Mouse (Mus musculus) kidney, embryonic 15.5 days (tissue): ENCODE measurements around the gene Eif4ebp2. TPM values are rescaled to one million over a fixed set of nuclear protein-coding genes. Genes with fewer than 3 reads are reported as not detected.

Source experiments
- ATAC-seq: fragments of 200-750 bp; cut with Nextera tagmentation; replicated peaks from 2 replicates; pipeline ENCODE4 v1.8.0; 2017; ENCODE audit warnings: moderate TSS enrichment; ENCODE audit not compliant: low FRiP score
- H3K27ac ChIP-seq: fragments of 300-500 bp; sonication (generic); 2 replicates; pipeline ENCODE4 v1.5.1; 2015; ENCODE audit warnings: mild to moderate bottlenecking, inconsistent platforms
- H3K27me3 ChIP-seq: fragments of 300-500 bp; sonication (generic); 2 replicates; pipeline ENCODE4 v1.6.1; 2015; ENCODE audit warnings: inconsistent platforms
- H3K36me3 ChIP-seq: fragments of 300-500 bp; sonication (generic); 2 replicates; pipeline ENCODE4 v1.6.1; 2015; ENCODE audit warnings: inconsistent platforms
- H3K4me1 ChIP-seq: fragments of 300-500 bp; sonication (generic); 2 replicates; pipeline ENCODE4 v1.6.1; 2015; ENCODE audit warnings: inconsistent platforms
- H3K4me2 ChIP-seq: fragments of 300-500 bp; sonication (generic); 2 replicates; pipeline ENCODE4 v1.6.1; 2015; ENCODE audit warnings: moderate library complexity, mild to moderate bottlenecking, inconsistent platforms
- H3K4me3 ChIP-seq: fragments of 300-500 bp; sonication (generic); replicated peaks from 2 replicates; pipeline ENCODE4 v1.5.1; 2015; ENCODE audit warnings: mild to moderate bottlenecking, inconsistent platforms
- H3K9ac ChIP-seq: fragments of 300-500 bp; sonication (generic); 2 replicates; pipeline ENCODE4 v1.6.1; 2015; ENCODE audit warnings: mild to moderate bottlenecking, inconsistent platforms
- H3K9me3 ChIP-seq: fragments of 300-500 bp; sonication (generic); replicated peaks from 2 replicates; pipeline ENCODE4 v1.6.1; 2016; ENCODE audit warnings: inconsistent platforms
- WGBS: fragments of 180-500 bp; shearing (Covaris S2); methylation state at CpG from one replicate; pipeline ENCODE4 v1.1.7; 2015; ENCODE audit warnings: mixed read lengths; 5-methylcytosine and 5-hydroxymethylcytosine counted together
- polyA plus RNA-seq: library from polyadenylated mRNA; unstranded; fragments of >200 nt; fragmentation: Nextera tagmentation; extraction: Ambion mirVana; gene quantifications from 2 replicates; pipeline ENCODE4 v1.2.1, GENCODE M21; 2015

The Eif4ebp2 gene
- polyA plus RNA-seq, 1 experiment from 2014 or later: 70.0 TPM

- Histone ChIP-seq H3K4me1 (peaks cover 9% of the 10 kb centered on the region), H3K9me3 (no peaks in the 10 kb centered on the region), H3K9ac (no peak overlapping the region), H3K4me2 (no peak overlapping the region), H3K27me3 (no peaks in the 10 kb centered on the region), H3K27ac (no peak overlapping the region), H3K4me3 (no peak overlapping the region), H3K36me3 (peaks cover 38% of the 10 kb centered on the region)
- WGBS: 65% methylated on average over 4 of the region's 4 CpGs
- ATAC-seq: no peak
Measured at GRCm38 (mm10) chr10:61428416-61428815, 24.0 kb downstream of the Eif4ebp2 start.

- H3K9me3 ChIP-seq: no peaks in the 10 kb centered on the region
- peaks cover 34% of the 10 kb centered on the region for H3K36me3 ChIP-seq
- H3K27me3 ChIP-seq: no peaks in the 10 kb centered on the region
- H3K27ac ChIP-seq: no peak overlapping the region
- 89% methylated on average over 6 of the region's 6 CpGs for whole genome bisulfite sequencing
- no peak for ATAC-seq
- no peak overlapping the region for H3K4me3 ChIP-seq
- no peak overlapping the region for H3K4me2 ChIP-seq
- H3K4me1 ChIP-seq: peaks cover 9% of the 10 kb centered on the region
- no peak overlapping the region for H3K9ac ChIP-seq
Measured at GRCm38 (mm10) chr10:61427951-61428350, 24.5 kb downstream of the Eif4ebp2 start.

GRCm38 (mm10) chr10:61426251-61426757 is 26.2 kb downstream of the Eif4ebp2 start:
- WGBS: 35% methylated on average over 2 of the region's 2 CpGs
- Histone ChIP-seq H3K4me3 (no peak overlapping the region), H3K9me3 (no peaks in the 10 kb centered on the region), H3K4me1 (peaks cover 9% of the 10 kb centered on the region), H3K36me3 (peaks cover 22% of the 10 kb centered on the region), H3K27me3 (no peaks in the 10 kb centered on the region), H3K9ac (no peak overlapping the region), H3K4me2 (no peak overlapping the region), H3K27ac (peak overlapping the region; percentile 18; the same call in 1 of the 2 replicates)
- ATAC-seq: no peak

- Histone ChIP-seq H3K27me3 (peaks cover 9% of the 10 kb centered on the region), H3K27ac (no peak overlapping the region), H3K4me2 (no peak overlapping the region), H3K9ac (no peak overlapping the region), H3K9me3 (no peaks in the 10 kb centered on the region), H3K4me3 (no peak overlapping the region), H3K4me1 (peaks cover 9% of the 10 kb centered on the region), H3K36me3 (peaks cover 9% of the 10 kb centered on the region)
- ATAC-seq: no peak
- WGBS: 57% methylated on average over 2 of the region's 2 CpGs
Measured at GRCm38 (mm10) chr10:61425047-61425446, 27.4 kb downstream of the Eif4ebp2 start.

- Histone ChIP-seq H3K4me1 (peaks cover 10% of the 10 kb centered on the region), H3K4me2 (peak overlapping the region; percentile 14; the same call in 1 of the 2 replicates), H3K27ac (no peak overlapping the region), H3K36me3 (peaks cover 4% of the 10 kb centered on the region), H3K4me3 (no peak overlapping the region), H3K9me3 (no peaks in the 10 kb centered on the region), H3K9ac (no peak overlapping the region), H3K27me3 (peaks cover 14% of the 10 kb centered on the region)
- ATAC-seq: no peak
- 25% methylated on average over 7 of the region's 7 CpGs for WGBS
Measured at GRCm38 (mm10) chr10:61424500-61424899, 28.0 kb downstream of the Eif4ebp2 start.

- Histone ChIP-seq H3K4me2 (no peak overlapping the region), H3K27ac (no peak overlapping the region), H3K9ac (no peak overlapping the region), H3K27me3 (peaks cover 26% of the 10 kb centered on the region), H3K4me3 (no peak overlapping the region), H3K36me3 (no peaks in the 10 kb centered on the region), H3K9me3 (no peaks in the 10 kb centered on the region), H3K4me1 (peaks cover 22% of the 10 kb centered on the region)
- 59% methylated on average over 10 of the region's 10 CpGs for WGBS
- ATAC-seq: no peak
Measured at GRCm38 (mm10) chr10:61423289-61423688, 29.2 kb downstream of the Eif4ebp2 start.

GRCm38 (mm10) chr10:61422861-61423260 is 29.6 kb downstream of the Eif4ebp2 start:
- H3K36me3 ChIP-seq: no peaks in the 10 kb centered on the region
- H3K27ac ChIP-seq: no peak overlapping the region
- no peak overlapping the region for H3K4me3 ChIP-seq
- 83% methylated on average over 12 of the region's 12 CpGs for WGBS
- H3K4me1 ChIP-seq: peaks cover 27% of the 10 kb centered on the region
- no peaks in the 10 kb centered on the region for H3K9me3 ChIP-seq
- H3K4me2 ChIP-seq: no peak overlapping the region
- no peak overlapping the region for H3K9ac ChIP-seq
- peaks cover 30% of the 10 kb centered on the region for H3K27me3 ChIP-seq
- no peak for ATAC-seq

- no peak for ATAC-seq
- Histone ChIP-seq H3K9me3 (no peaks in the 10 kb centered on the region), H3K36me3 (no peaks in the 10 kb centered on the region), H3K4me1 (peaks cover 30% of the 10 kb centered on the region), H3K9ac (no peak overlapping the region), H3K27me3 (peaks cover 58% of the 10 kb centered on the region), H3K27ac (no peak overlapping the region), H3K4me2 (no peak overlapping the region), H3K4me3 (no peak overlapping the region)
- WGBS: 62% methylated on average over 4 of the region's 4 CpGs
Measured at GRCm38 (mm10) chr10:61420011-61420410, 32.5 kb downstream of the Eif4ebp2 start.

GRCm38 (mm10) chr10:61419146-61419545 is 33.3 kb downstream of the Eif4ebp2 start:
- Histone ChIP-seq H3K9me3 (no peaks in the 10 kb centered on the region), H3K4me1 (peaks cover 24% of the 10 kb centered on the region), H3K27ac (no peak overlapping the region), H3K27me3 (peaks cover 64% of the 10 kb centered on the region), H3K4me2 (peak overlapping the region; percentile 83), H3K4me3 (peak overlapping the region; percentile 46), H3K9ac (no peak overlapping the region), H3K36me3 (no peaks in the 10 kb centered on the region)
- no peak for ATAC-seq
- 5% methylated on average over 24 of the region's 24 CpGs for WGBS

- WGBS: 2% methylated on average over 50 of the region's 50 CpGs
- peak overlapping the region; percentile 46 for H3K4me3 ChIP-seq
- H3K27ac ChIP-seq: no peak overlapping the region
- peak; percentile 26; the same call in 1 of the 2 replicates for ATAC-seq
- H3K9ac ChIP-seq: peak overlapping the region; percentile 32
- H3K4me2 ChIP-seq: peak overlapping the region; percentile 83
- no peaks in the 10 kb centered on the region for H3K36me3 ChIP-seq
- no peaks in the 10 kb centered on the region for H3K9me3 ChIP-seq
- H3K4me1 ChIP-seq: peaks cover 20% of the 10 kb centered on the region
- H3K27me3 ChIP-seq: peaks cover 64% of the 10 kb centered on the region
Measured at GRCm38 (mm10) chr10:61418131-61418900, 34.1 kb downstream of the Eif4ebp2 start.

- H3K9me3 ChIP-seq: no peaks in the 10 kb centered on the region
- WGBS: 24% methylated on average over 10 of the region's 10 CpGs
- no peaks in the 10 kb centered on the region for H3K36me3 ChIP-seq
- peaks cover 20% of the 10 kb centered on the region for H3K4me1 ChIP-seq
- peak within 1 kb of the TSS; percentile 32 for H3K9ac ChIP-seq
- no peak within 1 kb of the TSS for H3K27ac ChIP-seq
- no peak for ATAC-seq
- H3K27me3 ChIP-seq: peaks cover 64% of the 10 kb centered on the region
- peak within 1 kb of the TSS; percentile 83 for H3K4me2 ChIP-seq
- H3K4me3 ChIP-seq: peak within 1 kb of the TSS; percentile 46
Measured at GRCm38 (mm10) chr10:61417672-61418071, 34.8 kb downstream of the Eif4ebp2 start, which contains the start of gene Nodal. TSS of gene Nodal (plus strand) at chr10:61417972.

- no peak for ATAC-seq
- Histone ChIP-seq H3K27me3 (peaks cover 64% of the 10 kb centered on the region), H3K4me3 (no peak overlapping the region)
Measured at GRCm38 (mm10) chr10:61417046-61417445, 35.4 kb downstream of the Eif4ebp2 start.

More at GRCm38 (mm10) chr10:61417046-61417445, 35.4 kb downstream of the Eif4ebp2 start:
- Histone ChIP-seq H3K36me3 (no peaks in the 10 kb centered on the region), H3K9me3 (no peaks in the 10 kb centered on the region), H3K4me2 (no peak overlapping the region), H3K27ac (no peak overlapping the region), H3K4me1 (peaks cover 20% of the 10 kb centered on the region), H3K9ac (no peak overlapping the region)
- 43% methylated on average over 2 of the region's 2 CpGs for WGBS
